Mouse (Mus musculus): Measurements from ENCODE around the gene Capn2.

Capn2 gene

DNA sequence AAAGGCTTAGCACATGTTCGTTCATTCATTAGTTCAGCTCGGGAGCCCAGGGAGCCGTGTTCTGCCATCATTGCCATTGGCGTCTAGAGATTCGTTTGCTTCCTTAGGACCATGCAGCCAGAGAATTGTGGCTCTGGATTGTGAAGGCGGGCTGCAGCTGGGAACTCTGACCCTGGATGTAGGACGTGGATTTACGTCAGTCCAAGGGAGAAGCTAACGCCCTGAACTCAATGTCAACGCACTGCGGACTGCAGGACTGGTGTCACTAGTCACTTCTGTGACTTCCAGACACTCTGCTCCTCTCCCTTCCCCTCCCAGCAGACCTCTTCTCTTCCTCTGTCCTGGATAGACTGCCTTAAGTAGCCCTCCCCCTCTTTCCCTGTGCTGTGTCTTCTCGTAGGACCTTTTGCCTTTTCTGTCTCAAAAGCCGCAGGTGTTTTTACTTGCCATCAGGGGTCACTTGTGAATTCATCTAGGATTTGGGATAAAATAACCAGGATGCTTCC is 9.9 kb upstream of the Capn2 start:
- CTCF ChIA-PET: interaction anchor here (1.4 kb wide), 1 partner anchor 38 kb away, joined by 5 read pairs; no protein-coding TSS in a partner anchor

DNA sequence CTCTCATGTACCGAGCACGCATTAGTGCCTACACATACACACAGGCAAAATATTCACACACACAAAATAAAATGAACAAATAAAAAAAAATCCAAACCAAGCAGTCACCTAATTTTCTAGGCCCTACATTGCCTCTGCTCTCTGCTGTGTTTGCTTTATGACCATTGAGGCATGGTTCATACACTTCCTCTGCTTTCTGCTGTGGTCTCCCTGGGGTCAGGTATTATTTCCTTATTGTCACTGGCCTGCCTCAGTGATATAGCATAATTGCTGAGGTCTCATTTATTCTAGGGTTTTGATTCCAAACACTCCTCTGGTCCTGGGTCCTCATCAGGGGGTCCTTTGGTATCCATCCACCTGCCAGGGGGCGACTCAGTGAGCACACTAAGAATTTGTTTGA is 8.2 kb upstream of the Capn2 start:
- CTCF ChIA-PET: no interaction called here

DNA sequence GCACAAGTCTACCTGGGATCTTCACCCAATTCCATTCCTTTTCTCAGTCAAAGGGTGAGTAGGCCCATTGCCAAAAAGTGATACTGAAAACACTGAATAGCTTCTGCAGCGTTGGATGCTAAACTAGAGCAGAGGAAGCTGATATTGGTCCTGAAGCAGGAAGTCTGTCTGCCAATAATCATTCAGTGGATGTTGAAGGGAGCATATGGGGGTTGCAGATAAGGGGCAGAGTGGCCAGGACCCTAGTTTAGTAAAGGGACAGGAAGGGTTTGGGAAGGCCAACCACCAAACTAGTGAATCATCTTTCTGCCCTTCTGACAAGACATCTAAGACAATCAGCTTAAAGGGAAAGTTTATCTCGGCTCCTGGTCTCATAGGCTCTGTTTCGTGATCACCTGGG is 6.3 kb upstream of the Capn2 start:
- CTCF ChIA-PET: no interaction called here

DNA sequence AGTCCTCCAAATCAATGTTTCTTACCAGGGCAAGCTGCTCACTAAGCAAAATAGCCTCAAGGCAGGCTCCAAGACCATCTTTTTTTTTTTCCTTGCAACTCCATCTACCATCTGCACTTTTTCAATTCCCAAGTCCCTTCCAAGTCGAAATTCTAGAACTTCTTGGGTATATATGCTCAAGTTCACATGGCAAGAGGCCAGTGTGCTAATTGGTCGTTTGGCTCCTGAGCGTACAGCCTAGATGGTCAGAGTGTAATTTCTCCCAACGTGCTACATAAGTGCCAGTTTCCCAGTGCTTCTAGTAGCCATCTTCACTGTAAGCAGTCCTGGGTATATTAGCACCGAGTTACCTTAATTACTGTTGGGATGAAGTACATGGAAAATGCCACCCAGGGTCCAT is 5.6 kb upstream of the Capn2 start:
- CTCF ChIA-PET: no interaction called here

DNA sequence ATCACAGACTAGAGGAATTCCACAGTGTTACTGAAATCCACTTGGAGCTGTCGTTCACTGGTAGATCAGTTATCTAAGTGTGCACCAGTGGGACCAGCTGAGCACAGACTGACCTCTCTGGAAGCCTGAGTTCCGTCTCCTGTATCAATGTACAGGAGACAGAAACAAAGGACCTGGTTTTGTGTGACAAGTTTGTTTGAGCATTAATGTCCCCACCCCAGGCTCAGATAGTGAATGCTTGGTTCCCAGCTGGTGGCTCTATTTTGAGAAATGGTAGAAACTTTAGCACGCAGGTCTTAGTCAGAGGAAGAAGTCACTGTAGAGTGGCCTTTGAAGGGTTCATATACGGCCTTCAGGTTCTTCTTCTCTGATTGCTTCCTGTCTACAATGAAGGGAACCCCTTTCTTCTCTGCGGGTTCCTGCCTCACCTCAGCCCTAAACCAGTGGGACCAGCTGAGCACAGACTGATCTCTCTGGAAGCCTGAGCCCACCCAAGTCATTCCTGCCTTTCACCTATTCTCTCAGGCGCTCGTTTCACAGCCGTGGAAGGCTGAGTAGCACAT is 3.6 kb upstream of the Capn2 start:
- CTCF ChIA-PET: interaction anchor here (1.5 kb wide), 1 partner anchor 30 kb away, joined by 3 read pairs; no protein-coding TSS in a partner anchor

DNA sequence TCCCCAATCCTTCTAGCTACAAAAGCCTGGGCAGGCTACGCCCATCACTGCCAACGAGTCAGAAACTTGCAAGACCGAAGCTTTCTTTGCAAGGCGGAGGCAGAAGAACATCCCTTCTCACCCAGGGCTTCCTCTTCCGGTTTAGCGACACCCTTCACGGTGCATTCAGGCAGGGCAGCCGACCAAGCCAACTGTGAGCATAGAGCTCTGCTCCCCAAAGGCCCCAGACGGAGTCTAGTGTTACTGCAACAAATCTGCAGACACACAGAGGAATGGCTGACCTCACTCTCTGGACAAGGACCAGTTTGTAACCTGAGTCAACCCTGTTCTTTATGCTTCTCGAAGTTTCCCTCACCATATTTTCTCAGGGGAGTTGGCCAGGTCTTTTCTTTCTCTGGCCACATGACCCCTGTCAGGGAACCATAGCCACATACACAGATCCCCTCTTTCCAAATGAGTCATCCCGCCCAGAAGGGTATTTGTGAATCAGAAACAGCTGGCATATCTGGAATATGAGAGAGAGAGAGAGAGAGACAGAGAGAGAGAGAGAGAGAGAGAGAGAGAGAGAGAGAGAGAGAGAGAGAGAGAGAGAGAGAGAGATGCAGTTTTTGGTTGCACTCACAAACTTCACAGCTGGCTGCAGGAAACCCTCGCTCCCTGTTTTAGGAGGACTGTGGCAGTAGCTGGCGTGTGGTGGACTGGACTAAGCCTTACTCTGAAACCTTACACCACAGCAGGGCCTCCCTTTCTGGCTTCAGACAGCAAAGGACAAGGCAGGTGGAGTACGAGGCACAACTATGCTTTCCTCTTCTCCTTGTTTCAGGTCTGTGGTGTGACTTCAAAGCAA is 2.9 kb upstream of the Capn2 start:
- CTCF ChIA-PET: interaction anchor here (1.5 kb wide), 1 partner anchor 29 kb away, joined by 3 read pairs; no protein-coding TSS in a partner anchor

DNA sequence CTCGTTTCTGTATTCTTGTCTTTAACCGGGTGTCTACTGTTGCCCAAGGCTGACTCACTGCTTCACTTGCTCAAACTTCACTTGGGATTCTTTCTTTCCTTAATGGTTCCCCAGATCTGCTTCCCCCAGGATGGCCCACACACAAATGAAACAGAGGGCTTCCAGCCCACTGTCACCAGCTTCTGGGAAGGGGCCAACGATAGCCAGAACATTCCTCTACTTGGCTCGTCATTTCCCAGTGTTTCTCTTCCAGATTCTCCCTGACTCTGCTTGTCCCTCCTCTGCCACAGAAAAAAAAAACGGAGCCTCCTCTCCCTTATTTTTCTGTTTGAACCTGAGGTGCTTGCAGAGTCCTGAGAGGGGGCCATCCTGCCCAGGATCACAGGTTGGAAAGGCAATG is 1.9 kb upstream of the Capn2 start:
- CTCF ChIA-PET: interaction anchor here (1.0 to 1.5 kb wide), 2 partner anchors 9 to 28 kb away, joined by 3 read pairs; no protein-coding TSS in a partner anchor

DNA sequence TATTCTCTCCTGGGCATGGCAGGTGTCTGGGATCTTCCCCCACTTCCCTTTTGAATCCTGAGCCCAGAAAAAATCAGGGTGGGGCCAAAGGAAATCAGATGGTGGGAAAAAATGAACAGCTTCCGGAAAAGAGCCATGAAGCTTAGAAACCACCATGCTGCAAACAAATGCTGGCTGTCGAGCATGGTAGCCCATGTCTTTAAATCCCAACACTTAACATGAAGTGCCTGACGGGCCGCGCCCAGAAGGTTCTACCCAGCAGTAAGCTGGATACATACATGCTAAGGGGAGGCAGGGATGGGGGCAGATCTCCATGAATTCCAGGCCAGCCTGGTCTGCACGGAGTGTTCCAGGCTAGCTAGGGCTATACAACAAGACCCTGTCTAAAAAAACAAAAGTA is 1.4 kb upstream of the Capn2 start:
- CTCF ChIA-PET: interaction anchor here (1.0 kb wide), 1 partner anchor 9 kb away, joined by 3 read pairs; no protein-coding TSS in a partner anchor

DNA sequence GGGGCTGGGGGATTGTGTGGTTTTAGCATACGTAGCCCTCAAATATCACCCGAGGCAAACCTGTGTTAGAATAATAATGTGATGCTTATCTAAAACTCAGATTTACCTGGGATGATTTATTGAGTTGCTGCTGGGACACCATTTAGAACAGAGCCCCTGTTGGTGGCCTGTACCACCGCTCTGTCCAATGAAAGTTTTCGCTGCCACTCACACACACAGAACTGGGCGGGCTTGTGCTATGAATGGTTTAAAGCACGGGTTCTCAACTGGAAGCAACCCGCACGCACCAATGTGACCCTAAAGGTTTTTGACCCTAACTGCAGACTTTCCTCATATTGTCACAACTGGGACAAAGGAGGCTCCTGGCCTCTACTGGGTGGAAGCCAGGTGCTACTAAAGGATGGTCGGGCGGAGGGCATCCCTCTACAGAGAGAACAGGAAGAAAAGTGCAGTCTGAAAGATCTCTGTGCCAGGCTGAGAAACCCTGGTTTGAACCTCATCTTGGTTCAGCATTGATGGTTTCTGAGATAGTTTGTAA is 804 bp upstream of the Capn2 start:
- CTCF ChIA-PET: interaction anchor here (1.0 kb wide), 1 partner anchor 10 kb away, joined by 3 read pairs; no protein-coding TSS in a partner anchor

DNA sequence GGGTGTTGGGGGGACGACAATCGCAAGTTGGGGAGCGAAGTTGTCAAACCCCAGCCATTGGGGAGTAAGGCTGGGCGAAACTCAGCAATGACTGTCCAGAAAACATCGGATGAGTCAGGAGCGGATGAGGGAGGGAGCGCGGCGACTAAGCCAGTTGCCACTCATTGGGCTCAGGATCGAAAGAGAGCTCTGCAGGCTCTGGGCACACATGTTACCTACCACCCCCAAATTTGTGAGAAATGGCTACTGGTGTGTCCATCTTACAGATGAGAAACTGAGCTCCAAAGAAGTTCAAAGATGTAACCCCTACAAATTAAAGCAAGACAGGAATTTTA is 236 bp upstream of the Capn2 start:
- CTCF ChIA-PET: no interaction called here

DNA sequence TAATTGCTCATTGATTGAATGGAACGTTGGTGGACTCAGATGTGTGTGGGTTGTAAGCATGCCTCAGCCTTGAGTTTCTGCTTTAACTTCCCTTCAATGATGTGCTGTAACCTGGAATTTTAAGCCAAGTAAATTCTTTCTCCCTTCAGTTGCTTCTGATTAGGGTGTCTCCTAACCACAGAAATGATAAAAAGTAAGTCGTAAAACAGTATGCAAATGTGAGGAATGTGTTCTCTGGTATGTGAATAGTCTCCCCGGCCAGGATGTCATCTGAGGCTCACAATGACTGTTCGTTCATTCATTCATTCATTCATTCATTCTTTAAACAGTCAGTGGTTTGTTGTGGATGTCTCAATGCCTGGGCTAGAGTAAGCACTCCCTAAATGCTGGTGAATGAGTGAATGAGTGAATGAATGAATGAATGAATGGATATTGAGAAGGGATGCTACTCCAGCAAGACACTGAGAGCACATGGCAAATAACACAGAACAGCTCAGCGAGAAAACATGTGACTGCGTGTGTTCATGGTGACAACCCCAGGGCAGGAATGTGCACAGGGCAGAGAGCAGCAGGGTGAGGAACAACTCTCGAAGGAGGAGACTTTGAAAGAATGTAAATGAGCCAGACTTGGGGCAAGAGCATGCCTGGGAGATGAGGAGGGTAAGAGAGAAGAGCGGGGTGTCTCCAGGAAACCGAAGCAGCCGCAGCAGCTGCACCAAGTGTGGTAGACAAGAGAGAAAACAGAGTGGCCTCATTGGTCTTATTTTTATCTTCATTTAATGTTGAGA is 2.4 kb downstream of the Capn2 start:
- CTCF ChIA-PET: no interaction called here

DNA sequence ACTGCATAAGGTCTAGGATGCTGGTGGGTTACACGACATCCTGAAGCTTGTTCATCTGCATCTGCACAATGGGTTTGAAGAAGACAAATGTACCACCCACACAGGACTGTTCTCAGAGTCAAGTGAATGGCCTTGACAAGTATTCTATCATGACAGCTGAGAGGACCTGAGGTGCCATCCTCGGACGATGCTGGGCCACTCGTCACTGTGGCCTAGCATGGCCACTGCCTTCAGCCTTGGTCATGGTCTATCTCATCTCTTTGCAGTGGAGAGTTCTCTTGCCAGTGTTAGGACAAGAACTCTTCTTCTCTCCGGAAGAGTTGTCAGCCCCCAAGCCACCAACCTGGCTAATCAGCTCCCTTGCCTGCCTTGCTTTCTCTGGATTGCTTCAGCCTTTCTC is 3.7 kb downstream of the Capn2 start:
- CTCF ChIA-PET: no interaction called here

DNA sequence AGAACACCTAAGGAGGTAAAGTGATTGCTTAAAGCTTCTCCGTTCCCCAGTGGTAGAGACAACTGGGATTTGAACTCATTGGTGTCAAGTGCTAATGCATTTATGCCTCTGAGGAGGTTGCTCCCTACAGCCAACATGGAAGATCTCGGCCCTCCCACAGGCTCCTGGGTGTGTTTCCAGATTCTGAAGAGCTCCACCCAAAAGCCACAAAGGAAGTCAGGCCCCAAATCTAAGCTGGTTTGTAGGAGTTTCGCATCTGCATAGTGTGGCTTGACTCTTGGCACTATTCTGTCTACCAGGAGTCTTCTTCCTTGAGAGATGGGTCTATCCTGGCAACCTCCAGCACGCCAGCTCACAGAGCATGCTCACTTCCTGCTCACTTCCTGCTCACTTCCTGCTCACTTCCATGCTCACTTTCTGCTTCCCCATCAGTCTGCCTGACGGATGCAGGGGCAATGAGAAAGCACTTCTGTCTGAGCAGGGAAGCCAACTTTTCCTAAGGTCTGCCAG is 4.5 kb downstream of the Capn2 start:
- CTCF ChIA-PET: no interaction called here

DNA sequence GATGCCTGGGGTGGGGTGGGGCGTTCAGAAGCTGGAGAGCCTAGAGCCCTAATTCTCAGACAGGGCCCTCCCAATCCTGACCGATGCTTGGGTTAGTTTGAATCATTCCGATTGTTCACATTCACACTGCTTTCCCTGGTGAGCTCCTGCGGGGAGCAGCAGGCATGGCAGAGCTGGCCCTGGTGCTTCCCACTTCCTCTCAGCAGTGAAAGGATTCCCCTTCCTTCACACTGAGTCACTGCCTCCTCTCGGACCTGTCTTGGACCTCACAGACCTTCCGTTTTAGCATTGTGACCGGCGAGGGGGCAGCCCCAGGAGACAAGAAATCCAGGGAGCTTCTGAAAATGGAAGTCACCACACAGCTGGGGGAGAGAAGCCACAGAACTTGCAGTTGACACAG is 5.6 kb downstream of the Capn2 start:
- CTCF ChIA-PET: no interaction called here

DNA sequence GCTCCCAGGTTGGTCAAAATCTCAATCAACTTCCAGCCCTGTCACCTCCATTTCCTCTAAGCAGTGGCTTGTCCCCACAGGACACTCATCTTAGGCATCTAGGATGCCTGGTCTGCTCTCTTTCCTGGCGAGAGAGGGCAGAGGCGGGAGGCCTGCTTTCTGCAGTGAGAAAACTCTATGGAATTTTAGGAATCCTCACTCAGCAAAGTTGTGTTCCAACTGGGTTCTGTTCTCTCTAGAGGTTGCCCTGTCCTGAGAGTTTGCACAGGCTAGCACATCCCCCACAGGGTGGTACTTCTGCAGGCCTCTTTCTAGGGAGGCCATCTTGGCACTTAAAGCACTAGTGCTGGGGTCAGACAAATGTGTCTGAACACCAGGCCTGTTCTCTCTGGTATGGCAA is 6.3 kb downstream of the Capn2 start:
- CTCF ChIA-PET: no interaction called here

DNA sequence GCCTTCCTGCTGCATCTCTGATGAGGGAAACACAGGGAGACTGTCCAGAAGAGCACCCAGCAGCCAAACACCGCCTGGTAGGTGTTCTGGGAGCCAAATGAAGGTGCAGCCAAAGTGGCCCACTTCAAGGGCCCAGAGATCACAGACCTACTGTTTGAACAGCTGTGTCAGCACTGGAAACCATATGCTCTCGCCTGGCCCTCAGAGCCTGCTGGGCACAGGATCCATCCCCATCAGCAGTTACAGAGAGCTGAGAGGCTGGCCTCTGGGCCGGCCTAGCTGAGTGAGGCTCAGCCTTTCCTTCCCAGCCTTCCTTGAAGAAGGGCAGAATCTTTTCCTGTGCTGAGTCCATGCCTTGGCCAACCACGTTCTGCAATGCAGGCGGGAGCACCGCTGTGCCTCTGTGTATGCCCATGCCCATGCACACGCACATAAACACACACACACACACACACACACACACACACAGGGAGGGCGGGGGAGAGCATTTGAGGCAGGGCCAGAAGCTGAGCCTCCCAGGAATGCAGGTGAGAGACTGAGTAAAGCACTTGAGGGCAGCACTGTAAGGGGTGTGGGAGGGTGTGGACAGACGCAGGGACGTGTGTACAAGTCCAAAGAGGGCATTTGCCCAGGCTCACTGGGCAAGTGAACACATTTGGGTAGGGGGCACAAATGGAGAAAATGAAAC is 8.2 kb downstream of the Capn2 start:
- CTCF ChIA-PET: interaction anchor here (0.6 kb wide), 1 partner anchor 1488 kb away, joined by 6 read pairs; no protein-coding TSS in a partner anchor

DNA sequence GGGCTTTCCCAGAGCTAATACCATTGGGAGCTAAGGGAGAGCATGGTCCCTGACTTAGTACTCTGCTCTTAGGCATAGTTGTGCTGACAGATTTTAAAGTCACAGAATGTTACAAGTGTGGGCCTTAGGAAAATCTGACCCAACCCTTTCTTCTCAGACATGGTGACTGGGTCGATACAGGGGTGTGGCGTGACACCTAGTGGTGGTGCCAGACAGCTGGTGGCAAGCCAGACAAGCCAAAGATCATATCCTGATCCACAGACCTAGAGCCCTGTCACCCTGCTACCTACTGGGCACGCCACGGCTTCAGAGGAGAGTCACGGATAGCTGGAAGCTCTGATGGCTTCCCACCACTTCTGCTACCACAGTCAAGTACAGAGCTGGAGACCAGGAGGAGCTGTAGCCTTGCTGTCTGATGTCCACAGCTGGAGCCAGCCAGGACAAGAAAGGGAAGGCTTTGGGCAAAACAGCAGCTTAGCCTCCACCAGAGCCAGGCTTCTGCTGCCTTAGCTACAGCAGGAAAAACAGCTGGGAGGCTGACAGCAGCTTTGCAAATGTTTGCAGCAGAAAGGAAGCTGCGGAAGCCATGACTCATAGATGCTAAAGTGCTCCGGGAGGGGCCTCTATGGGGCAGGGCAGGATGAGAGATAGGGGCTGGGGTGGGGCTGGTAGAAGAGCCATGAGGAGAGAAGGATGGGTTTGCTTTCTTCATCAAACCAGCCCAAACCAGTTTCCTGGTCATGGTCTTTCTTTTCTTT is 11.0 kb downstream of the Capn2 start:
- CTCF ChIA-PET: no interaction called here

DNA sequence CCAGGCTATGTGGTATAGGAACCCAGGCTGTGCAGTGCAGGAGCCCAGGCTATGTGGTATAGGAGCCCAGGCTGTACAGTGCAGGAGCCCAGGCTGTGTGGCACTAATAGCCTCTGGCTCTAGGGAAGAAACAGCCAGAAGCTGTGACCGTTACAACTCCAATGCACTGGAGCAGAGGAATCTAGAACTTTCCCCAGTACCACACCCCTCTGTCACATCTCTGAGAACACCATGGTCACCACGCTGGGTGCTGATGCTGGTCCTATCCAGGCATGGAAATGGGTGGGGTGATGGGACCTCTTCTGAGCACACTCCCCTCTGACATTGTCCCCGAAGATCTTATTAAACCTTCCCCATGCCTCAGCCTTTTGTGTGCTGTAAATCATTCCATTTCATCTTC is 12.1 kb downstream of the Capn2 start:
- CTCF ChIA-PET: no interaction called here

DNA sequence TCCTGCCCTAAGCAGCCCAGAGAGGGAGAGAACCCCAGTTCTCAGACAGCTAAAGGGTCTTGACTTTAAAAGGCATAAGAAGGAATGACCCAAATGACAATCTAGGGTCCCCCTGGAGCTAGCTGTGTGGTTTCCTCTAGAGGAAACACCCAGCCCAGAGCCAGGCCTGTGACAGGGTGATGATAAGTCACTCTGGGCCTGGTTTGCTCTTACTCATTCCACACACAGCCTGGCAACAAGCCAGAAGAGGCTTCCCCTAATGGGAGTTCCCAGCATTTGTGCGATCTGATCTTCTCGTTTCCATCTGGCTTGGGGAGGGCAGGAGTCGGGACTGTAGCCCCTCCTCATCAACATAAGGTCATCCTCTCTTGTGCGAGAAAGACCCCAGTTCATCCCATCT is 13.2 kb downstream of the Capn2 start:
- CTCF ChIA-PET: no interaction called here

DNA sequence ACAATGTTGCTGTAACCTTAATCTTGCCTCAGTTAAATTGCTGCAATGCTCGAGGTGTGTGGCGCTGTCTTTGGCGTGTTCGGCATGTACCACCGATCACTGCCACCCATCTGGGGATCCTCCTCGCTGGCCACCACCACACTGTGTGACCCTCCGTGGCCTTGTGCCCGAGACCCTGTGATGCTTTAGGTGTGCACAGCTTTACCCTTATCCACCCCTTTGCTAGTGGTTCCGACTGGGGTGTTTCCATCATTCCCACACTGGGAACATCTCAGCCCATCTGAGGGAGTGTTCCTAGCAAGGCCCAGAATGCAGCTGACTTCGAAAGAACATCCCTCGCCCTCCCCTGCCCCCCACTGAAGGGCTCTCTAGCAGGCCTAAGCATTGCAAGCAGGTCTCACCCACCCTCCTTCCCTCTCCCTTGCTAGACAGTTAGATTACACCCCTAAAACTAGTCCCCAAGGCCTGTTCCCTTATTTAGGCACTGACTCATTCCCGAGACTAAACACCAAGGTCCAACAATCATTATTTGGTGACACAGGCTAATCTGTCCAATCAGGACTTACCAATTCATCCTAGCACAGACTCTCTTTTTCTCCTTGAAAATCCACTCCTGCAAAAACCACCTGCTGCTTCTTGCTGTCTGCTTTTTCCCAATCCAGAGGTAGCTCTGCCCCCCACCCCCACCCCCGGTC is 14.1 kb downstream of the Capn2 start:
- CTCF ChIA-PET: no interaction called here
